Mouse (Mus musculus): Measurements from ENCODE around the gene Rhog.
A peak's percentile ranks its signal among the peaks of the same experiment; 100 is the strongest.

GRCm38 (mm10) chr7:102209756-102210721, 45.8 kb downstream of the Rhog start, which contains the start of the genes Nup98 and Pgap2:
- TF ChIP-seq CTCF (IDR thresholded peaks at IDR 0.05; ENCODE audit: control insufficient read depth, insufficient read depth, low read length) (no peak), POLR2A (IDR thresholded peaks at IDR 0.05; ENCODE audit: borderline replicate concordance, control insufficient read depth, low read depth, low read length) (peak; percentile 87)
